Mouse (Mus musculus) E14TG2a.4 (cell line): ENCODE measurements at regions not wholly inside any gene's neighbourhood (a gene's known extent, or its start where the extent isn't known, plus 50 kb on each side); places are given as distances from the start of the nearest gene placed in this dataset.

Experiments
- CTCF ChIP-seq: conservative IDR thresholded peaks from 2 replicates; pipeline ENCODE4 v1.5.1; 2014; ENCODE audit warnings: low read length
- NANOG ChIP-seq: IDR thresholded peaks from 2 replicates; pipeline ENCODE4 v1.6.1; 2014; ENCODE audit warnings: borderline replicate concordance, low read length, mixed read lengths

DNA sequence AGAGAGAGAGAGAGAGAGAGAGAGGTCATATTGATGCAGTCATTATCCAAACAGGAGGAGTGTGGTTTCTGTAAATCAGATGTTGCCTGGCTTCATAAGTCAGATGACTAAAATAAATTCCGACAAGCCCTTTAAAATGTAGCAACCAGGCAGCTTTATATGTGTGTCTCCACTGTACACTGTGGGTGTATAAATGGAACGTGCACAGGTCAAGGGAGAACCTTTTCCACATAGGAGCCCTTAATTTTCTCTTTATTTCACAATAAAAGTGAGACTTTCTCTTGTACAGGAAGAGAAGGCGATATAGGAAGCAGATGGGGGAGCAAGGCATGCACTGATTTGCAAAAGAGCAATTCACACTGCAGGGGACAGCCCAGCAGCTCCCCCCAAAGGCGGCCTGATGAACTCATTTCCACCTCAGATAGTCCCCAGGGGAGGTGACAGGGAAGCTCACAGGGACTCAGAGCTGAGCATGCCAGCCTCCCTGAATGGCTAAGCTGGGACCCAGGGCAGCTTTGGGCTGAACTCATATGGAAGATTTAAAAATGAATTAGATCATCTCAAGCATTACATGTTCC, 410.7 kb upstream of the Intu start:
- TF ChIP-seq CTCF: peak; percentile 40
- TF ChIP-seq NANOG: no peak
